Mouse (Mus musculus) 416B (cell line): ENCODE measurements around the gene Glt28d2.

Experiments used
- DNase-seq: peaks from one replicate; pipeline ENCODE4 v3.0.0; 2011; ENCODE audit warnings: low read depth

The Glt28d2 gene

DNA sequence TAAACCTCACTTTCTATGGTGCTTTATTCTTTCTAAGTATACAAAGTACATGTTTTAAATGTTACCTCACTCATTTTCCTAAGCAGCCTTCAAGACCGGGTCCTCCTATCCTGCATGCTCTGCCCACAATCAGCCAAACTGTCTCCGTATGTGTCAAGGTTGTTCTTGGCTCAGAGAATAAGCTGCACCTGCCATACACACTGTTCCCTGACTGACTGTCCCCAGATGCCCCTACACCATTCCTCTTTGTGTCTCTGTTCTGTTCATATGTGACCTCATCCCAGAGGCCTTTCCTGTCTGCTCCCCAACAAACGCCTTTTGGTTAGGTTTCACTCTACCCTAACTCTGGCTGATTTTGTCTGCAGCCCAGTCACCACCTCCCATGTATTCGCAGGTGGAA is 60.0 kb downstream of the Glt28d2 start:
- no peak for DNase-seq

DNA sequence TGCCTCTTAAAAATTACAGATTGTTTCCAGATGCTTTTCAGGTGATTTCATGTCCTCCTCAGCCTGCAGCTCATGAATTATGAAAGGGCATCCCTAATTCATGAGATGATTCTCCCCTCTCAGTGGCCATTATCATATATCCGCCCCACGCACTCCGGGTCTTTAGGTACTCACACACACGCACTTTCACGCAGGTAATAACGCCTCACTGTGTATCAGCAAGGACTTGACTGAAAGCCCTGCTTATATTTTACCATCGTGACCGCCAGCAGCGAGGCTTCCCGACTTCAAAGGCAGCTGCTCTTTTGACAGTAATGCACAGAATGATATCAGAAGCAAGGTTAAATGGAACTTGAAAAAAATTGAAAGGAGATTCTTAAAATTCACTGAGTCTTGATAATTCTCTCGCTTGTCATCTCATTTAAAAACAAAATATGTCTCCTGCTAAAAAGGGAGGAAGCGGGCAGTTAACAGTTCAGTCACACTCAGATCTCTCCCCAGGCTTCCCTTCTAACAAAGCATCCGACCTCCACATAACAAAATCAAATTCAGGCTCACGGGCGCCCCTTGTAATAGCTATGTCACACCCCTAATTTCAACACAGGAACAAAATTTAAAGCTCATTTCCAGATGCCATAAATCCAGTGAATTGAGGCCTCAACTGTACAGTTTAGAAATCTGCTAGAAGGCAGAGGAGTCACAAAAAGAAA is 66.3 kb downstream of the Glt28d2 start:
- DNase-seq, result no peak
